Mouse (Mus musculus): ENCODE results near the gene Klhl29. TPM values are rescaled to one million over a fixed set of nuclear protein-coding genes. Genes with fewer than 3 reads are reported as not detected.
A peak's percentile ranks its signal among the peaks of the same experiment; 100 is the strongest.

Klhl29 gene
- total RNA-seq (2017): not detected in 2 replicates

- ATAC-seq (replicated peaks; ENCODE audit: low read depth, poor library complexity, severe bottlenecking): peak; percentile 42; the same call in 1 of the 2 replicates
Measured at GRCm38 (mm10) chr12:5375616-5376461, at the start of gene Klhl29. Gene Klhl29, minus strand, starts transcription at chr12:5375682.

- no peak for ATAC-seq (replicated peaks; ENCODE audit: low read depth, poor library complexity, severe bottlenecking)
Measured at GRCm38 (mm10) chr12:5425276-5425675, 49.8 kb upstream of the Klhl29 start.

GRCm38 (mm10) chr12:5415806-5416205 is 40.3 kb upstream of the Klhl29 start:
- ATAC-seq (replicated peaks; ENCODE audit: low read depth, poor library complexity, severe bottlenecking): no peak

- ATAC-seq (replicated peaks; ENCODE audit: low read depth, poor library complexity, severe bottlenecking): no peak
Measured at GRCm38 (mm10) chr12:5413976-5414375, 38.5 kb upstream of the Klhl29 start.

DNA sequence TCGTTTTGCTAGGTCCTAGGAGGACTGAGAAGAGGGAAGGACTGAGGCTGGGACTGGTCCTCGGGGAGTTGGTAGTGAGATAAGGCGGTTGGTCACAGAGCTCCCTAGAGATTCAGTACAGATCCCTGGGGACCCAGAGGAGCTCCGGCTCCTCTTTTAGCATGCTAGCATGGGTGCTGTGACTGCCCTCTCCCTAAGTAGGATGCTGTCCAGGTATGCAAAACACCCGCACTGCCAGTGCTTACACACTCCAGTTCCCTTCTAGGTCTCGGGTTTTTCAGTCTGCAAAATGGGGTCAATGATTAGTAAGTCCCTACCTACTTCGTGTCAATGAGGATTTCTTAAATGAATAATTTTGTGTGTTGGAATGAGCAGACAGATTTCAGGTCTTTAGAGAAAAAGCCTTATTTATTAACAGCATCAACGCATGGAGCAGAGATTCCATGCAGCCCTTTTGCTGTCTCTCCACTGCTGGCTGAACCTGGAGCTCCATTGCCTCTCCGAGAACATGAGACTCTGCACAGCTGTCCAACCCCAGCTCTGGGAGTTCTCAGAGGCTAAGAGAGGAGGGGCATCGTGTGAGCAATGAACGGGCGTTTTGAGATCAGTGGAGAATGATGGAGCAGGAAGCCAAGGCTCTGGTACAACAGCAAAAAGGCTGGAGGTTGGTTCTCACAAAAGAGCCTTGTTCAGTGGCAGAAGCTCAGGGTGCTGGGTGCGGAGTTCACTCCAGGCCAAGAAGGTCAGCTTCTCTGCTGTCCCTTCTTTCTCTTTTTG is 36.5 kb upstream of the Klhl29 start:
- ATAC-seq (replicated peaks; ENCODE audit: low read depth, poor library complexity, severe bottlenecking): no peak

DNA sequence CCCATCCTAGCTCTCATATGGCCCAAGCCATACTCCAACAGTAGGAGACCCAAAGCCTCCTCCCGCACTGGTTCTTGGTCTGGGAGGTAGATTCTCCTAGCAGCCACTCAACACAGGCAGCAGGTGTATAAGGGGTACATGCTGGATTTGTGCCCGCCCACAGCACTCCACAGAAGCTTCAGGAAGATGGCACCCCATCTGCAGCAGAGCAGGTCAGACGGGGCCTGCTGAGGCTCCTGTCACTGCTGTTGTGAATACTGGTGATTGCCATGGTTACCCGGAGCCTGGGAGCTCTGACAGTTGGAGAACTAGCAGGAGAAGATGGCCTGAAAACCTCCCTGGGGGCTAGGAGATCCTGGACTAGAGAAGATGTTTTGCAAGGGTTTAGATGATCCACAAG is 35.9 kb upstream of the Klhl29 start:
- no peak for ATAC-seq (replicated peaks; ENCODE audit: low read depth, poor library complexity, severe bottlenecking)

GRCm38 (mm10) chr12:5410391-5411115 is 35.1 kb upstream of the Klhl29 start:
- ATAC-seq (replicated peaks; ENCODE audit: low read depth, poor library complexity, severe bottlenecking): peak; percentile 81

GRCm38 (mm10) chr12:5407175-5407574 is 31.7 kb upstream of the Klhl29 start:
- no peak for ATAC-seq (replicated peaks; ENCODE audit: low read depth, poor library complexity, severe bottlenecking)

DNA sequence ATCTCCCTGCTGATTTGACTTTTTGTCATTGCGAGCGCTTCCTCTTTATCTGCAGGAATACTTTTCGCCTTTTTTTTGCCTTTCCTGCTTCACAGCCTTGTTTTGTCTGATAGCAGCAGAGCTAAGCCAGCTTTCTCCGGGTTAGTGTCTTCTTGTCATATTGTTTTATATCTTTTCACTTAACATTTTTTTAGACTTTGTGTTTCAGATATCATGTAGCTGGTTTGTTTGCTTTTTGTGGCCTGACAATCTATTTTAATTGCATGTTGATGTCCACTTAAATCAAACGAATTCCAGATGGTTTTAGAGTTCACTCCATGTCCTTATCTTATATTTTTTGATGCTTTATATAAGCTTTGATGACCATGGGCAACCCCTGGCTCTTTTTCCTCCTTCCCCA is 21.9 kb upstream of the Klhl29 start:
- no peak for ATAC-seq (replicated peaks; ENCODE audit: low read depth, poor library complexity, severe bottlenecking)

DNA sequence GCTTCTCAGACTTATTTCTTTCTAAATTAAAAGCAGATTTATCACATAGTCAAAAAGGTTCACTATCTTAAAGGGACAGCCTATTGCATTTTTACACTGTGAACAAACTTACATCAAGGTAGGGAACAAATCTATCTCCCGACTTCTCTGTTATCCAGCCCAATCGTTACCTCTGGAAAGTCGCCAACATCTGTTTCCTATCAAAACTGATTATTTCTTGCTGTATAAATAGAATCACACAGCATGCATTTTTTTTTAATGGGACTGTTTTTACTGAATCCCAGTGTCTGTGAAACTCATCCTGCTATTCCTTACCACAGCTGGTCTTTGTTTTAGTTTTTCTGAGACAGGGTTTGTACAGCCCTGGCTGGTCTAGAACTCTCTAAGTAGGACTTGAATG is 19.7 kb upstream of the Klhl29 start:
- ATAC-seq (replicated peaks; ENCODE audit: low read depth, poor library complexity, severe bottlenecking): no peak

- no peak for ATAC-seq (replicated peaks; ENCODE audit: low read depth, poor library complexity, severe bottlenecking)
Measured at GRCm38 (mm10) chr12:5387112-5387511, 11.6 kb upstream of the Klhl29 start.

DNA sequence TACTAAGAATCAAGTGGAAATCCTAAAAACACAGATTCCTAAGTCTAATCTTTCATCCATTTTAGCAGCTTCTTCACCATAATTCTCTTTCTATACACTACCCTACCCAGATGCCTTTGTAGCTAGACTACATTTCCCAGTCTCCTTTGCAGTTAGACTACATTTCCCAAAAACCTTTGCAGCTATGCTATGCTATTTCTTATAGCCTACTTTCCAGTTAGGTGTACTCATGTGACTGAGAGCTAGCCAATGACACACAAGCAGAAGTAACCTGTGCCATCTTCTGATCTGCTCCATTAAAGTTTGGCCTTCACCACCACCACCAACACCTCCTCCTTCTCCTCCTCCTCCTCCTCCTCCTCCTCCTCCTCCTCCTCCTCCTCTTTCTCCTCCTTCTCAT is 11.2 kb upstream of the Klhl29 start:
- no peak for ATAC-seq (replicated peaks; ENCODE audit: low read depth, poor library complexity, severe bottlenecking)

- ATAC-seq (replicated peaks; ENCODE audit: low read depth, poor library complexity, severe bottlenecking): no peak
Measured at GRCm38 (mm10) chr12:5381694-5382093, 6.2 kb upstream of the Klhl29 start.

DNA sequence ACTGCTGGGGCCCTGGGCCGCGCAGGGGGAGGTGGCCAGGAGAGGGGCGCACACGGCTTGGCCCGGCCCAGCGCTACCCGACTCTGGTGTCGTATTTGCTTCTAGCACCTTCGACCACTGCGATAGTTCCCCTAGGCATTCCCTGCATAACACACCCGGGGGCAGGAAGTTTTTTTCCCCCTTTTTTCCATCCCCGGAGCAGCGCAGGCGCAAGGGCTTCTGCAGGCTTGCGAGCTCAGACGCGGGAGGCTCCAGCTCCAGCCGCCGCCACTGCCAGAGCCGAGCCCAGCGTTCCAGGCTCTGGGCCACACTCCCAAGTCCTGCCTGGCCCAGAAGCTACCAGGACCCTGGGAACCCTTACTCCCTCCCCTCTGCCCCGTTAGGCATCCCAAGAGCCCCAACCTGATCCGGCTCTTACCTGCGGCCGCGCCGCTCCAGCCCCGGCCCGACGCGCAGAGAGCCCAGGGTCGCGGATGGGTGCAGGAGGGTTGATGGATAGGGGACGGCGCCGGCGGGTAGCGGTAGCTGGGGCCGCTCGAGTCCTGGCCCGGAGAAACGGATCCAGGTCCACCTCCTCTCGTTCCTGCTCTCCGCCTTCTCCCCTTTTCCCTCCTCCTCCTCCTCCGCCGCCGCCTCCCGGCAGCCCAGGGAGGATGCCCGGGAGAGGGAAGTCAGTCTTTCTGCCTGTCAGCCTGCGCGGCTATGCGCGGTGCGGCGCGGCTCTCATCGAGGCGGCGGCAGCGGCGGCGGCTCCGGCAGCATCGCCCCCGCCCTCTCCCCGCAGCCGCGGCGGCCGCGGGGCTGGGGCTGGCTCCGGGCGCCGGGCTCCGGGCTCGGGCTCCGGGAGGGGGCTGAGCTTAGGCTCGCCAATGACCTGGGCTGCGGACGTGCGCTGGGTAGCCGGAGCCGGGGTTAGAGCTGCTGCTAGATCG is 532 bp downstream of the Klhl29 start:
- ATAC-seq (replicated peaks; ENCODE audit: low read depth, poor library complexity, severe bottlenecking): no peak

GRCm38 (mm10) chr12:5374196-5374683 is 1.2 kb downstream of the Klhl29 start:
- ATAC-seq (replicated peaks; ENCODE audit: low read depth, poor library complexity, severe bottlenecking): no peak

DNA sequence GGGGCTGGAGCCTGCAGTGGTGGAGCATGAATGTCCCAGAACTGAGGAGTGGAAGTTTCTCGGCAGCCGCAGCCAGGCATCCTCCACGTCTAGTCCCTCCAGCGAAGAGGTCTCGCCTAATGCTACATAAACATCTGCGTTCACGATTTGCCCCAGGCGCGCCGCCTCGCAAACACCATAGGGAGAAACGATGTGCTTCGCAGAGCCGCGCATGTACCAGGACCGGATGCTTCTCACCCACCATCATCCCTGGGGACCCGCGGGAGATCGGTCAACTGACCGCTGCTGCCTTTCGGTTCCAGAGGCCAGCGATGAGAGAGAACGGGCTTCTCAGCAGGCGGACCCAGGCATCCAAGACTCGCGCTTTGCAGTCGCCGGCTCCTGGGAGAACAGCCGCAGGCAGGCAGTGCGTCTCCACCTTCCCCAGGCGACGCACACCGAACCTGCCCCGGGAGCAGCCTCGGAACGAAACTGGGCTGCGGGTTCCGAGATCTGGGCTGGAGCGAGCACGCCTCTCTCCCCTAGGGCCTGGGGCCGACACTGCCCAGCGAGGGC is 1.8 kb downstream of the Klhl29 start:
- no peak for ATAC-seq (replicated peaks; ENCODE audit: low read depth, poor library complexity, severe bottlenecking)

- ATAC-seq (replicated peaks; ENCODE audit: low read depth, poor library complexity, severe bottlenecking): no peak
Measured at GRCm38 (mm10) chr12:5369396-5369795, 6.1 kb downstream of the Klhl29 start.

DNA sequence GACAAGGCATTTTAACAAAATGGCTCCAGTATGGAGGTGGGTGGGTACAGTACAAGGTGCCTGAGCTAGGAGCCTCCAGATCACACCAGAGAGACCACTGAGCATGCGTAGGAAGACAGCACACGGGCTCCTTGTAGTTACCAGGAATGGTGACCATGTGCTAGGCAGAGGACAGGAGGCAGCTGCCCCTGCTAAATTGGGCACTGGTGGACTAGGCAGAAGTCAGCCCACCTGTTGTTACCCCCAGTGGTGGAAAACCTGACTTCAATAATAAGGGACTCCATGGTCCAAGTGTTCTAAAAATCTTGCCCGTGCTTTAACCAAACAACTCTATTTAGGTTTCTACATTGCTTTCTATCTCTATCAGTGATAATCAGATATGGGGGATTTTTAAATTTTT is 10.6 kb downstream of the Klhl29 start:
- no peak for ATAC-seq (replicated peaks; ENCODE audit: low read depth, poor library complexity, severe bottlenecking)

DNA sequence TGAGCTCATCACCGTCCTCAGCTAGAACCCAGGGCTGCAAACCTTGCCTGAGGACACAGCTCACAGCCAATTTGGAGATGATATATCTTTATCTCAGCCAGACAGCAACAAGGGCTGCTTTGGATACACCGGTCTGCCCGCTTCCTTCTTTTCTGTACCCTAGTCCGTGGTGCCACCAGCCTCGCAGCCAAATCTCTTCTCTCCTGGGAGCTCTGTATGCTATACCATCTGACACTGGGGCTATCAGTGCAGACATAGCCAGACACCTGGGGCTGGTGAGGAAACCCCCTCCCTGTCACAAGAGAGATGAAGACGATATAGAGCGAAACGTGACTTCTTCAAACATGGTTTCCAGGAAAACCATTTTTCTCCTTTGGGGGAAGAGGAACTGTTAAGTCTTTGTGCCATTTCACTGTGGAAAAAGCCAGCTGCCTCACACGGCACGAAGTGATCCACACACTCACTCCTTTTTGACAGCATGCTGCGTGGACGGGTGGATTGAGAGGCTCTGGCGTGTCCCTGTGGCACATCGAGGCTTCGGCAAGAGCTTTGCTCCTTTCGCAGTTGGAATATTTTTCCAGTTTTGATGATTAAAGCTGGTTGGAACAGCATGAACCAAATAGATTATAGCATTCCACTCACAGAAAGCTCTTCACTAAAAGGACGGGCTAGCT is 11.4 kb downstream of the Klhl29 start:
- no peak for ATAC-seq (replicated peaks; ENCODE audit: low read depth, poor library complexity, severe bottlenecking)
